Mouse (Mus musculus) megakaryocyte-erythroid progenitor cell, adult 5-6 weeks (primary cell): ENCODE measurements around the gene Chsy1. TPM values are rescaled to one million over a fixed set of nuclear protein-coding genes. Genes with fewer than 3 reads are reported as not detected.
A peak's percentile ranks its signal among the peaks of the same experiment; 100 is the strongest.

Experiments
- ATAC-seq: replicated peaks from 2 replicates; pipeline ENCODE4 v1.8.0; 2016; ENCODE audit warnings: mild to moderate bottlenecking, inconsistent platforms; ENCODE audit not compliant: severe bottlenecking, poor library complexity, low FRiP score, low TSS enrichment
- total RNA-seq, 2 experiments: library from RNA; stranded (forward) in 1 of 2; stranded (reverse) in 1 of 2; fragments of 200-1000, 215-1000 nt in 1 of 2; fragments of >200 nt in 1 of 2; fragmentation: Nextera tagmentation in 1 of 2; gene quantifications; 2 replicates each; pipeline ENCODE4 v1.2.3; 2014 to 2017

Chsy1 gene
- total RNA-seq, 2 experiments from 2014 or later = 11.4 to 26.4 TPM

DNA sequence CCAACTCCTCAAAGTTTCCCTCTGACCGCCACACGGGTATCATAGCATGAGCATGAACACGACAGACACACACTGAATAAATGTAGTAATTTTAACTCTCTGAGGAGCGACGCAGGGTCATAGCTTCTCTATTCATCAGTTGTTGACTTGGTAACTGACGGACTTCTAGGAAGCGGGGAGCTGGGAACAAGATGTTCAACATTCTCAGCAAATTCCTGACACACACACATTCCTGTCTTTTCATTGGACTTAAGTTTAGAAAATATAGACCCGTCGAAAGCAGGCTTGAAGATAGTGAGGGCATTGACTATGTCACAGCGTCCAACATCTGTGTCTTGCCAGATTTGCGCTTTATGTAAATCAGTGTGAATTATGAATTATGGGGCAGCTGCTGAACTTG is 2.1 kb upstream of the Chsy1 start:
- ATAC-seq = no peak

DNA sequence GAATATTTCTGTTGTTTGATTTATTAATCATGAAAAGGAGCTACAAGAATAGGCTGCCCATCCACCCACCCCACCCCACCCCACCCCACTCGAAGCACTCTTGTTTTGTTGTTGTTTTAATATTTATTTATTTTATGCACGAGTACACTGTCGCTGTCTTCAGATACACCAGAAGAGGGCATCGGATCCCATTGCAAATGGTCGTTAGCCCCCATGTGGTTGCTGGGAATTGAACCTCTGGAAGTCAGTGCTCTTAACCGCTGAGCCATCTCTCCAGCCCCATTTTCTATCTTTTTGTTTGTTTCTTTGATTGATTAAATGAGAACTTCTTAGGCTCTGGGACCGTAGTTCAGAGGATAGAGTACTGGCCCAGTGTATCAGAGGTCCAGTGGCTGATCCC is 1.4 kb upstream of the Chsy1 start:
- ATAC-seq = no peak

DNA sequence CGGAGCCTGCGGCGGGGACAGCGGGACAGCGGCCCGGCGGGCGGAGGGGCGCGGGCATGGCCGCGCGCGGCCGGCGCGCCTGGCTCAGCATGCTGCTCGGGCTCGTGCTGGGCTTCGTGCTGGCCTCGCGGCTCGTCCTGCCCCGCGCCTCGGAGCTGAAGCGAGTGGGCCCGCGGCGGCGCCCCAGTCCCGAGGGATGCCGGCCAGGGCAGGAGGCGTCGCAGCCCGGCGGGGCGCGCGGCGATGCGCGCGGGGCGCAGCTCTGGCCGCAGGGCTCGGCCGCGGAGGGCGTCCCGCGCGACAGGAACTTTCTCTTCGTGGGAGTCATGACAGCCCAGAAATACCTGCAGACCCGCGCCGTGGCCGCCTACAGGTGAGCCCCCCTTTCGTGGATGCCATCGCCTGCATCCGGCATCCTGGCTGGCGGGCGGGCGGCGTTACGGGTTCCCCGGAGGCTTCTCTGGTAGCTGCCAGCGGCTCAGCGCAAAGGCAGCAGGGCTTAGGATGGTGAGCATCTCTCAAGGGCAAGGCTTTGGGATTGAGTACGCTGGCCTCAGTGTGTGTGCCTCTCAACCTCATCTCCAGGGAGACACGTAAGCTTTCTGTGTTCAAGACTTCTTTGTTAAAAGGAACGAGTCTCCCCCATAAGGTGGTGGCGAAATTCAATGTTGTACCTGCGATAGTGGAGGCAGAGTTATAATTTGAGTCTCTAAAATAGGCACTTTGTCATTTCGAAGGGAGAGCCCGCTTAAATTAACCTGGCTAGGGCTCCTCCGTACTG is 730 bp downstream of the Chsy1 start:
- no peak for ATAC-seq

DNA sequence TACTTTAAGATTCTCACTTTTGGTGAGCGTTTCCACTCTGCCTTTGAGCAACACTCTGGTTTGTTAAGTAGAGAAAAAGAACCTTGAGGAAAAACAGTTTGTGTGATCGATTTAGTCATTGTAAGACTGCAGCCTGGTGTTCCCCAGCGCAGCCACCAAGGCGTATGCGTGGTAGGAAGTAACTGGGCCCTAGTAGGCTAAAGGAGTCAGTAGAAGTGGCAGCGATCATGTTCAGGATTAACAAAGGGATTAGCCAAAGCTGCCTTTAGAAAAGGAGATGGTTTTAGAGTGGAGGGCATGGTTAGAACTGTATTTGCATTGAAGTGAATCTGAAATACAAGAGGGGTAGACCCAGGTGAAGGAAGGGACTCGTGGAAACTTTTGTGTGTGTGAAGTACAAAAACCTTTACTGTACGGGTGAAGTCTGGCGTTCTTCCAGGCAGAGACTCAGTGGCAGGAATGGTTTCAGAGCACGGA is 1.4 kb downstream of the Chsy1 start:
- no peak for ATAC-seq

DNA sequence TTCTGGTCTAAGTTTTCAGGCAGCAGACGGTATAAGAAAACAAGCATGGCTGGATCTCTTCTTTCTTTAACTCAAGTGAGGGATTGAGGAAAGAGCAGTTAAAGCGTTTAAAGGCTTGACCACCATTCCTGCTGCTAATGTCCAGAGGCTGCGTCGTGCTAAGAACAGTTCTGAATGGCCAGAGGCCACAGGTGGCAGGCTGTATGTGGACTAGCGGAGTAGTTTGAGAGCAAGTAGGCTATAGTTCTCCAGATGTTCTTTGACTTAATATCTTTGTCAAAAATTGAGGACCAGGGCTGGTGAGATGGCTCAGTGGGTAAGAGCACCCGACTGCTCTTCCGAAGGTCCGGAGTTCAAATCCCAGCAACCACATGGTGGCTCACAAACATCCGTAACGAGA is 1.9 kb downstream of the Chsy1 start:
- ATAC-seq = no peak

DNA sequence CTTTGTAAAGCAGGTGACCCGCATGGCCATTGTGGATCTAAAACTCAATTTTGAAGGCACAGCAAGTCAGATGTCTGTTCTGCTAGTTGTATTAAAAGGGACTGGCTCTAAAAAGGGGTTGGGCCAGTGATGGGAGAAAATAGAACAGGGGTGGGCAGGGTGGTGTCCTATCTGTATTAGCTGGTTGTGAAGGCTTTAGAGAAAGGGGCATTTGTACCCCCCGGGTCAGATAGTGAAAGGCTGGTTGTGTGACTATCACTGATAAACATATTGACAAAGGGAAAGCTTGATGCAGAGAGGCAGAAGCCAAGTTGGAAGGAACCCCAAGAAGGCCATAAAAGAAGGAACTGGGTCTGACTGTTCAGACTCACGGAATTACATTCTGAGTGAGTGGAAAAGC is 4.2 kb downstream of the Chsy1 start:
- peak; percentile 71 for ATAC-seq

DNA sequence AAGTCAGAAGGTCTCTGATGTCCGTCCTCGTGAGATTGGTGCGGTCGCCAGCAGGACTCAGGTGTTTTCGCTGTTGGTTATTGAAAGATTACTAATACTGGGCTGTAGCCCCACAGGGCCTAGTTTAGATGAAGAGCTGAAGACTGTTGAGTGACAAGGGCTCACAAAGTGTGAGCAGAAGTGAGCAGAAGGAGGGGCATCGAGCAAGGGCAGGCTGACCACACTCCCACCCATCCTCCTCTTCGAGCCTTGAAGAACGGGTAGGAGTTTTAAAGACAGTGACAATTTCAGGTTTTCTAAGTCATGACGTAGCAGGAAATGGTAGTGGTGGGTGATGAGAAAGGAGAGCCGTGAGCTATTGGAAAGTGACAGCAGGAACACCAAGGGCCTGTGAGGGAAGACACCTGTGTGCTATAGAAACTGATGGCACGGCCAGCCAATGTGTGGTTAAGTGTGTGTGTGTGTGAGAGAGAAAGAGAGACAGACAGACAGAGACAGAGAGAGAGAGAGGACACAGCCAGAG is 6.6 kb downstream of the Chsy1 start:
- ATAC-seq = no peak

DNA sequence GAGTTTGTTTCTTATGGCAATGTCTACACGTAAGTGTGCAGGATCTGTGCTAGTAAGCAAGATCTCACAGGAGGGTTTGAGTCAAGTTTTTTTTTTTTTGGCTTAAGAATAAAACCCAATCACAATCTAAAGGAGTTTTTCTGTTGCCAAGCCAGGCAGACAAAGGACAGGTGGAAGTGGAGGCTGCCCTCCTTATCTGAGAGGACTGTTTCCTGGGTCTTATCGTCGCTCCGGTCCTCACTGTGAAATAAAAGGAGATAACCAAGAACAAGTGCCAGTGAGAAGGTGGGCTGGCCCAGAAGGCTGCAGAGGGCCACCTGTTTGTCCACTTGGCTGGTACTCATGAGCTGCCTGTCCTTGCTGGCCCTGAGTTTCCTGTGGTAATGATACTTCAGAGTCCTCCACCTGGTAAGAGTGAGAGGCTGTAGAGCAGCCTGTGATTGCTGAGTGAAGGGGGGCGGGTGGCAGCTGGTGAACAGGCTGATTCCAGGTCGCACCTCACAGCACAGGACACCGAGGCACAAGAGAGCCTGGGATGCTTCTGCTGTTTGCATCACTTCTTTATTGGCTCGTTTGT is 7.7 kb downstream of the Chsy1 start:
- peak; percentile 24 for ATAC-seq

DNA sequence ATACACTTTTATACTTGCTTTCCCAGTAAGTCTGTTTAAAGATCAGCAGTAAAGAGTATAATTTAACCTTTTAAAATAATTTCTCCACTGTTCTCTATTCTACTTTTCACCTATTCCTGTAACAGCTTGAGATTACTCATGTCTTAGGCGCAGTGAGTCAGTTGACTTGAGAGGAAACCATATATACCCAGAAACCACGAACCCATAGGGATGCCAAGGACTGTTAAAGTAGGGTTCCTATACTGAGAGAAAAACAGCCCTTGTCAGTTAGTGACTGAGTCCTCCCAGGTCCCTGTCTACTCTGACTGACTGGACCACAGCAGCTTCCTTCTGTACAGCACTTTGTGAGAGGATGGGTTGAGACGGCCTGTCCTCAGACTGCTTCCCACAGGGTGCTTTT is 8.7 kb downstream of the Chsy1 start:
- no peak for ATAC-seq

DNA sequence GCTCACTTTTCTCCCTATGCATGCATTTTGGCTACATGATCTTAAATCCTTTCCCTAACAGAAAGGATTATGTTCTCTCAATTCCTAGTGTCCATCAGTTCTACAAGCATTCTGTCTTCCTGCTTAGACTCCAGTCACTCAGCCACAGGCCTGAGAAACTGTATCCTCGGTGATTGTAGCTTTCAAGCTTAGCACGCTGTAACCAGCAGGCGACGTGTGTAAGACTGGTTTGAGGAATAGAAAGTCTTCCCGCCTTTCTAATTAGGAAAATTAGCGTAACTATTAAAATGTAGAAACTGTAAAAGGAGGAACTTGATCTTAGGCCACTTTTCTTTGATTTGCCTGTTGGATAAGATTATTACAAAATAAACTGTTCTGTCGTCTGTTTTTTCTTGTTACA is 9.5 kb downstream of the Chsy1 start:
- no peak for ATAC-seq

DNA sequence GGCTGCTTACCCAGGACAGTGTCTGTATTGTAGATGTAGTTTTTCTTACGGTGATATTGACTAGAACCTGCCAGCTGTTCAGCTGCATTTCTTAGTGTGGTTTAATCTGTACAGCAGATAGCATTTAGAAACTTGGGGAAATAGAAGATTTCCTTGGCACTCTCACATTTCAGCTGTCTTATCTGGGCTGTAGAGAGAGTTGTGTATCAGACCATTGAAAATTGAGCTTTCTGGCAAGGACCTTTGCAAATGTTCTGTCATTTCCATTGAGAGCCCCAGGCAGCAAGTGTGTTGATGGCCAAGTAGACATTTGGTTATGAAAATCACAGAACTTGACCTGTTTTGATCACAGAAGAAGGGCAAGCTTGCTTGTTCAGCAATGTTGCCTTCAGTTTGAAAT is 10.8 kb downstream of the Chsy1 start:
- peak; percentile 24 for ATAC-seq

DNA sequence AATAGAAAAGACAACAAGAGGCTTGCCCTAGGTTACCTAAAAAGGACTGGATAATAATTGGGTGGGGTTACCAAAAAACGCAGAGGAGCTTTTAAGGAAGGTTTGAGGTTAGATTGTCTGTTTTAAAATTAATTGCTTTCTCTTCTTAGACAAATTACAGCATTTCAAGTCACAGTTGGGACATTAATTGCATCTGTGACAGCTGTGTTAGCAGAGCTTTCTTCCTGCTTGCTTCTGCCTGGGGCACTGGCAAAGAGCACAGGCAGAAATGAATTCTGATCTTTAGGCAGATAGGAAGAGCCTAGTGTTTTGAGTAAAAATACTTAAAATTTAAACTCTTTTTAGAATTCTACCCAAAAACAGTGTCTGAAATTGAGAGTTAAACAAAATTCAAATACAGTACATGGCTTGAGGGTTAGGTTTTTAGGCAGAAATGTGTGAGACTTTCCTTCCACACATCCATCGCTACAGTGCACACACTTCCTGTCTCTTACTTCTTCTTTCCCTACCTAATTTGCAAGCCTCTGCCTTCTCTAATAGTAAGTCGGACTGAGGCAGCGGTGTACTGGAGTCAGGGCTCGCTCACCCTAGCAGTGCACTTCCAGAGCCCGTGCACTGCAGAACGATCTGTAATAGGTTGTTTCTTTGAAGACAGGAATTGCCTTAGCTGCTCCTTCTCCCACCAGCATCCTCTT is 11.5 kb downstream of the Chsy1 start:
- no peak for ATAC-seq

DNA sequence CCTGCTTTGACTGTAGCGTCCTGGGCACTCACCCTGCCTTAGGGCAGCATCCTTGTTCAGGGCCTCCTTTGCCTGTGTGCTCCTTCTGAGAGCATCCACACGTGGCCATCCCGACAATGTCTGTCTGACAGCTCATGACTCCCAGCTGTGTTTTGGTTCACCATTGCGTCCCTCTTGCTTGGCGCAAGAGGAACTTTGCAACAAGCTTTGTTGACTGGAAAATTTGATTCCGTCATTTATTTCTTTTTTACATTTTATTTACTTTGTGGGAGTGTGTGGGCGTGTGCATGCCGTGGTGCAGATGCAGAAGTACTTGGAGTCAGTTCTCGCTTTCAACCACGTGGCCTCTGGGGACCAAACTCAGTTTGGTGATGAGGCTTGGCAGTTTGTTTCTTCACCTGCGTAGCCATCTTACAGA is 15.2 kb downstream of the Chsy1 start:
- ATAC-seq = no peak

DNA sequence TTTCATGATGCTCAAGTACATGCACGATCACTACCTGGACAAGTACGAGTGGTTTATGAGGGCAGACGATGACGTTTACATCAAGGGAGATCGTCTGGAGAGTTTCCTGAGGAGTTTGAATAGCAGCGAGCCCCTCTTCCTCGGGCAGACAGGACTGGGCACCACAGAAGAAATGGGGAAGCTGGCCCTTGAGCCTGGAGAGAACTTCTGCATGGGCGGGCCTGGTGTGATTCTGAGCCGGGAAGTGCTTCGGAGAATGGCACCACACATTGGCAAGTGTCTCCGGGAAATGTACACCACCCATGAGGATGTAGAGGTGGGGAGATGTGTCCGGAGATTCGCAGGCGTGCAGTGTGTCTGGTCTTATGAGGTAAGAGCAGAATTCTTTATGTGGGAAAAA is 16.1 kb downstream of the Chsy1 start:
- ATAC-seq = no peak

DNA sequence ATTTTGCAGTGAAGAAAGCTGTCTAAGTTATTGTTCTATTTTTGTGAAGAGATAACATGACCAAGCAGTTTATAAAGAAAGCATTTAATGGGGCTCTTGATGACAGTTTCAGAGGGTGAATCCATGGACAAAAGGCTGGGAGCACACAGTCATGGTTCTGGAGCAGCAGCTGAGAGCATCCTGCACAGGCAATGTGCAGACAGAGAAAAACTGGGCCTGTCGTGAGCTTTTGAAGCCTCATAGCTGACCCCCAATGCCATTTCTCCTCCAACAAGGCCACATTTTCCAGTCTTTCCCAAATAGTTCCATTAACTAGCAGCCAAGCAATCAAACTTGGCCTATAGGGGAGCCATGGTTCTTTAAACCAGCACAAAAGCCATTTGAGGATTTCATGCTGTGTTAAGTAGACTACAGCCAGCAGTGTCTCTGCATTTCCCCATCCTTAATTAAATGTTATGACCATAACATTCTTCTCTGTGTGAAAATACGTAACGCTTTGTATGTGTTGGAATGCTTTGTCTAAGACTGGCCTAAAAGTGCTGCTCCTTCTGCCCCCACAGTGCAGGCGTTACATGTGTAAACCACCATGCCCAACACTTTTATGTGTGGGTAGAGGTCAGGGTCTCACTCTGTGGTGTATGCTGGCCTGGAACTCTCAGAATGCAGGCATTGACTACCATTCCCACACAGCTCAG is 18.8 kb downstream of the Chsy1 start:
- ATAC-seq = no peak

DNA sequence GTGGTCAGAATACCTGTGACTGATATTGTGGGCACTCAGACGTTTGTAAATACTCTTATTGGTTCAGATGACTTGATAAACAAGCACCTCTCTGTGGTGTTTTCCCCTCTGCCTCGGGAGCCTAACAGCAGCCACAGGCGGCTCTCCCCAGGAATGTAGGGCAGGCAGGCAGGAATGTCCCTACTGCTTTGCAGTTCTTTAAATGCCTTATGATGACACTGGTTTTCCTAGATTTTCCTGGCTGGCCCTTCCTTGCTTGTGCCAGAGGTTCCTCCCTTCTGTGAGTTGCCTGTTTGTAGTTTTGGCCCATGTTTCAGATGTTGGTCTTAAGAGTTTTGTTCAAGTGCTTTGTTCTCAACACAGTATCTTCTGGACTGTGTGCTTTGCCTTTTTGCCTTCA is 19.5 kb downstream of the Chsy1 start:
- no peak for ATAC-seq

DNA sequence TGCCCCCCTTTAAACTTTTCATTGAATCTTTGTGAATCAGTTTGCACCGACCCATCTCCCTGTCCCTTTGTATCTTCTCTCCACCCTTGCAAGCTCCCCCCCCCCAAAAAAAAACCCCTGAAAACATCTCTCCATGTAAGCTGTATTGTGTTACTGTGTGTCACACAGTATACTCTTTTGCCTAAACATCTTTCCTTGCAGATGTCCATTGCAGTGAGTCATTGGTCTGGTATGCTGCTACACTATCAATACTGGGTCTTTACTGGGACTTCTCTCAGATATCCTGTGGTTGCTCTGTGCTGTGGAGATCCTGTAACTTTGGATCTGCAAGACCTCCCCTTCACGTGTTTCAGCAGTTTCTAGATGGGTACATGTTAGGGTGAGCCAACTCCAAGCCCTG is 21.0 kb downstream of the Chsy1 start:
- ATAC-seq = no peak

DNA sequence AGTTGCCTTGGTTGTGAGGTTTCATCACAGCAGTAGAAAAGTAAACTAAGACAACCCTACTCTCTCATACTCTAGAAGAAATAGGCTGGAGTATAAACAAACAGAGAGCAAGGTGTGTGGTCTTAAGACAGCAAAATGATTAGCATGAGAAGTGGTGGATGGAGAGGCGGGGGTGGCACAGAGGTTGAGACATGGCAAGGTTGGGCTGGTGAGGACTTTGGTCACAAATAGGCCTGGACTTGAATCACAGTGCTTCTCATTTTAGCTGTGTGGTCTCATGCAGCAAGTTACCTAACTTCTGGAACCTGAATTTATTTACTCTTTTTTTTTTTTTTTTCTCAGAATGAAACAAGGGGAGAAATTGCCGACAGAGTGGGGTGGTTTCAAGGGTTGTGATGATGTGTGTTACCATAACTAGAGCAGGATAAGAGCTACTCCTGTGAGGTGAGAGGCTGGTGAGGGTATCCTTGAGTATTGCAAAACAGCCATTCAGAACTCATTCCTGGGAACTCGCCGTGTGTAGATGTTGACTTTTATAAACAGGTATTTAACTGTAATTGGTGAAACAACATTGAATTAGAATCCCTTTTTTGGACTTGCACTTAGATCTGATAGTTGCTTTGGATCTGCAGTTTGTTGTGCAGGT is 22.6 kb downstream of the Chsy1 start:
- ATAC-seq = no peak

DNA sequence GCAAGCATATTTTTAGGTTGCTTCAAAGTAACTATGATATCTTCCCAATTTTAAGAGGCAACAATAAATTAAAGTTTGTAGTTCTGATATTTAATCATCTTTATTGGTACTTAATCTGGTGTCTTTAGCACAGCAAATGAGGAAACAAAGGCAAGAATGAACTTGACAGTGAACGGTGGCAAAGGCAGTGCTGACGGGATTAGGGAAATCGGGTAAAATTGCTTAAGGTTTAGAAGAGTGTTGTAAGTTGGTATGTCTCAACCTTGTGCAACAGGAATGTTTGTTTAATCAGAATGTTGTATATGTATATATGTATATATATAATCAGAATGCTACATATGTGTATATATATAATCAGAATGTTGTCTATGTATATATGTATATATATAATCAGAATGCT is 24.8 kb downstream of the Chsy1 start:
- ATAC-seq = no peak

DNA sequence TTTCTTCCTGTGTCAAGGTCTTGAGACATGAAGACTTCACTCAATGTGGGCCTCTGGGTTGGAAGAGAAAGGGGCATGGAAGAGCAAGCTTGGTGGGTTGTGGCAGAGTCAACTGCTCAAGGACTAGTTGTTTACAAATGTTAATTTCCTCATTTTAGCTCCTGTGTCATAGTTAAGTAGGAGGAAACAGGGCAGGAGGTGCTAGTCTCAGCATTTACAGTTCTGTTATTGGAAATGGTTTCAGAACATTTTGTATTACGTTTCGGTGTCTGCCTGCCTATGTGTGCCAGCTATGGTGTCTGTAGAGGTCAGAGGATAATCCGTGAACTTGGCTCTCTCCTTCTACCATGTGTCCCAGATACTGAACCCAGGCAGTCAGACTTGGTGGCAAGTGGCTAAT is 26.3 kb downstream of the Chsy1 start:
- ATAC-seq = no peak
